Mouse (Mus musculus): Measurements from ENCODE around the gene Slc12a7.

Gene Slc12a7

GRCm38 (mm10) chr13:73818921-73819320 is 86.0 kb downstream of the Slc12a7 start:
- no peak for DNase-seq (ENCODE audit: low read depth)

- DNase-seq (ENCODE audit: low read depth): no peak
Observed at GRCm38 (mm10) chr13:73821251-73821650, 88.4 kb downstream of the Slc12a7 start.

- peak; percentile 78 for DNase-seq (ENCODE audit: low read depth)
Observed at GRCm38 (mm10) chr13:73822187-73822800, 89.4 kb downstream of the Slc12a7 start.

- DNase-seq (ENCODE audit: low read depth): no peak
Observed at GRCm38 (mm10) chr13:73823711-73824110, 90.8 kb downstream of the Slc12a7 start.

- DNase-seq (ENCODE audit: low read depth): no peak
Observed at GRCm38 (mm10) chr13:73827243-73827642, 94.3 kb downstream of the Slc12a7 start.

GRCm38 (mm10) chr13:73831486-73831885 is 98.6 kb downstream of the Slc12a7 start:
- peak; percentile 74 for DNase-seq (ENCODE audit: low read depth)

- no peak for DNase-seq (ENCODE audit: low read depth)
Observed at GRCm38 (mm10) chr13:73833809-73834208, 100.9 kb downstream of the Slc12a7 start.

GRCm38 (mm10) chr13:73835791-73836190 is 102.9 kb downstream of the Slc12a7 start:
- no peak for DNase-seq (ENCODE audit: low read depth)

GRCm38 (mm10) chr13:73836491-73836890 is 103.6 kb downstream of the Slc12a7 start:
- DNase-seq (ENCODE audit: low read depth): no peak

GRCm38 (mm10) chr13:73837708-73838107 is 104.8 kb downstream of the Slc12a7 start:
- DNase-seq (ENCODE audit: low read depth): no peak

- no peak for DNase-seq (ENCODE audit: low read depth)
Observed at GRCm38 (mm10) chr13:73839137-73839548, 106.2 kb downstream of the Slc12a7 start.

- DNase-seq (ENCODE audit: low read depth): no peak
Observed at GRCm38 (mm10) chr13:73839740-73840139, 106.8 kb downstream of the Slc12a7 start.

- no peak for DNase-seq (ENCODE audit: low read depth)
Observed at GRCm38 (mm10) chr13:73842696-73843095, 109.8 kb downstream of the Slc12a7 start.

- DNase-seq (ENCODE audit: low read depth): no peak
Observed at GRCm38 (mm10) chr13:73846589-73847464, 113.9 kb downstream of the Slc12a7 start.

GRCm38 (mm10) chr13:73847465-73847836 is 114.6 kb downstream of the Slc12a7 start, which contains the start of gene Nkd2:
TSS of gene Nkd2 (minus strand) at chr13:73847631.
- DNase-seq (ENCODE audit: low read depth): no peak

Measured in NIH3T3 (cell line).